Mouse (Mus musculus) lung, embryonic 14.5 days (tissue): ENCODE measurements at regions not wholly inside any gene's neighbourhood (a gene's known extent, or its start where the extent isn't known, plus 50 kb on each side); places are given as distances from the start of the nearest gene placed in this dataset.

Experiments used
- ATAC-seq: fragments of 200-750 bp; cut with Nextera tagmentation; 2 replicates; pipeline ENCODE4 v1.8.0; 2017; ENCODE audit warnings: mild to moderate bottlenecking, moderate TSS enrichment, moderate library complexity; ENCODE audit not compliant: insufficient read depth
- DNase-seq: peaks from one replicate; pipeline ENCODE4 v3.0.0-alpha.2; 2015
- H3K27ac ChIP-seq: fragments of 300-500 bp; sonication (generic); 2 replicates; pipeline ENCODE4 v1.5.1; 2014; ENCODE audit warnings: low read depth, mild to moderate bottlenecking, moderate library complexity
- H3K27me3 ChIP-seq: fragments of 300-500 bp; sonication (generic); 2 replicates; pipeline ENCODE4 v1.6.1; 2014; ENCODE audit warnings: low read length, control low read depth; ENCODE audit not compliant: insufficient read depth
- H3K36me3 ChIP-seq: fragments of 300-500 bp; sonication (generic); 2 replicates; pipeline ENCODE4 v1.6.1; 2014; ENCODE audit warnings: control low read depth; ENCODE audit not compliant: insufficient read depth
- H3K4me1 ChIP-seq: fragments of 300-500 bp; sonication (generic); 2 replicates; pipeline ENCODE4 v1.6.1; 2014; ENCODE audit warnings: antibody characterized with exemption, control low read depth; ENCODE audit not compliant: insufficient read depth
- H3K4me2 ChIP-seq: fragments of 300-500 bp; sonication (generic); 2 replicates; pipeline ENCODE4 v1.6.1; 2014; ENCODE audit warnings: mild to moderate bottlenecking
- H3K4me3 ChIP-seq: fragments of 300-500 bp; sonication (generic); 2 replicates; pipeline ENCODE4 v1.5.1; 2014; ENCODE audit warnings: low read depth, low read length
- H3K9ac ChIP-seq: fragments of 300-500 bp; sonication (generic); 2 replicates; pipeline ENCODE4 v1.6.1; 2014
- H3K9me3 ChIP-seq: fragments of 300-500 bp; sonication (generic); 2 replicates; pipeline ENCODE4 v1.6.1; 2016; ENCODE audit warnings: low read depth, low read length, control low read depth
- CTCF ChIP-seq: IDR thresholded peaks from 2 replicates; pipeline ENCODE4 v1.5.1; 2016; ENCODE audit warnings: antibody characterized with exemption, low read depth
- WGBS: fragments of 180-500 bp; shearing (Covaris S2); extraction: QIAGEN DNeasy Blood & Tissue Kit; methylation state at CpG from one replicate; pipeline ENCODE4 v1.1.7; 2014; 5-methylcytosine and 5-hydroxymethylcytosine counted together

DNA sequence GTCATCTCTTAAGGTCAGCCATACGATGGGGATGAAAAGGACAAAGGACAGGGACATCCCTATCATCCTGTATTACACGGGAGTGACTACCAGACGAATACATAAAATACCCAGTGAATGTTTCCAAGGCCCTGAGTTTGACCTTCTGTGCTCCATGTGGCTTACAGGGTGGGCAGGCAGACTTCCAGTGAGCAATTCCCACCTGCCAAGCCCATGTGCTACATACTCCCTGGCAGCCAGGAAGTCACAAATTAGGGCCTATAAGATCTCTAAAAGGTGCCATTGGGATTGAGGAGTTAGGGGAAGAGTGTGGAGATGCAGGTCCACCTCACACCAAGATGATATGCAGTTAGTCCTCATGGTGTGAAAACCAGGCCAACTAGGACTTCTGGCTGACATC, 233.1 kb upstream of the Kazn start:
- H3K9ac ChIP-seq = no peak overlapping the region
- H3K4me1 ChIP-seq = peaks cover 6% of the 10 kb centered on the region; the same call in 1 of the 2 replicates
- DNase-seq (no peak), ATAC-seq (no peak)
- 89% methylated on average over 3 of the region's 3 CpGs for WGBS
- 0 out of 2 replicates have a peak, but pooled peaks cover 5% of the 10 kb centered on the region for H3K27me3 ChIP-seq
- no peak overlapping the region for H3K4me2 ChIP-seq
- no peak overlapping the region for H3K27ac ChIP-seq
- H3K36me3 ChIP-seq = no peaks in the 10 kb centered on the region
- H3K9me3 ChIP-seq = no peaks in the 10 kb centered on the region
- no peak for TF ChIP-seq CTCF
- no peak overlapping the region for H3K4me3 ChIP-seq

DNA sequence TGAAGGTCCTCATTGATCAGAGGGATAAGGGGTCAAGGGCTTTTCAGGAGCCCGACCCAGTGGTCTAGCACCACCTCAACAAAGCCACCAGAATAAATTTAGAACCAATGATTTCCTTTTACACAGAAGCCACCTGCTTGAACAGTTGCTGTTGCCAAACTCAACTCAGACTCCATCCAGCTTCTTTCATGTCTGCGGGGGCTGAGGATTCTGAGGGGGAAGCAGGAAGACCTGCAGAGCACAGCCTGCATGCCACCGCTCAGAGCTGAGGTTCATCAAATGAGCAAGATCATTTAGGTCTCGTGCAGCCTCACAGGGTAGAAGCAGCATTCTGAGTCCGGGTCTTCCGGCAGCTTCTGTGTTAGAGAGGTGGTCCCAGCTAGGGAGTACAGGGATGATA, 231.6 kb upstream of the Kazn start:
- ATAC-seq (no peak), DNase-seq (no peak)
- Histone ChIP-seq H3K36me3 (no peaks in the 10 kb centered on the region), H3K4me1 (peaks cover 6% of the 10 kb centered on the region; the same call in 1 of the 2 replicates), H3K4me3 (no peak overlapping the region), H3K9me3 (no peaks in the 10 kb centered on the region), H3K27ac (no peak overlapping the region), H3K4me2 (no peak overlapping the region), H3K9ac (no peak overlapping the region), H3K27me3 (0 out of 2 replicates have a peak, but pooled peaks cover 5% of the 10 kb centered on the region)
- WGBS = 93% methylated on average over 6 of the region's 6 CpGs
- TF ChIP-seq CTCF = no peak

GRCm38 (mm10) chr4:142467920-142468319, 228.7 kb upstream of the Kazn start:
- TF ChIP-seq CTCF = no peak
- Histone ChIP-seq H3K27me3 (no peaks in the 10 kb centered on the region), H3K36me3 (no peaks in the 10 kb centered on the region), H3K4me3 (no peak overlapping the region), H3K4me1 (no peaks in the 10 kb centered on the region), H3K4me2 (no peak overlapping the region), H3K9ac (no peak overlapping the region), H3K27ac (no peak overlapping the region), H3K9me3 (no peaks in the 10 kb centered on the region)
- ATAC-seq (no peak), DNase-seq (no peak)
- 55% methylated on average over 6 of the region's 6 CpGs for WGBS

- Histone ChIP-seq H3K36me3 (no peaks in the 10 kb centered on the region), H3K9ac (no peak overlapping the region), H3K9me3 (no peaks in the 10 kb centered on the region), H3K4me1 (no peaks in the 10 kb centered on the region), H3K27me3 (no peaks in the 10 kb centered on the region), H3K27ac (no peak overlapping the region), H3K4me3 (no peak overlapping the region), H3K4me2 (no peak overlapping the region)
- no peak for ATAC-seq
- no peak for DNase-seq
- no peak for TF ChIP-seq CTCF
- WGBS = 84% methylated on average over 4 of the region's 4 CpGs
Measured at GRCm38 (mm10) chr4:142465226-142465625, 226.0 kb upstream of the Kazn start.

DNA sequence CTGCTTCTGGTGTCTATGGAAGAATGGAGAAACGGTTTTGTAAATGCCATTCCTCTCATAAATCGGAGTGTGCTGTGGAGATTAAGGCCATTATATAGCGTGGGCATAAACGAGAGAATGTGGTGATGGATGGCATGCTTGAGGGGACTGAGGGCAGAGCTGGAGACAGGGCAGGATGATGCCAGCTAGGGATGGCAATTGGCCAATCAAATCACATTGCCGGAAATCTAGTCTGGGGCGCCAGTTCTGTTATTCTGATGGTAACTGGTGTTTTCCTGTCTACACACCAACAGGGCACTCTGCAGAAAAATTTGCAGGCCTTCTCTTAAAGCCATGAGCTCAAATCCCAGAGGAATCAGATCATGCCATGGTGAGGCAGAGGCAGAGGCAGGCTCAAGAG, 224.9 kb upstream of the Kazn start:
- no peak for ATAC-seq
- 88% methylated on average over 6 of the region's 6 CpGs for WGBS
- TF ChIP-seq CTCF = no peak

DNA sequence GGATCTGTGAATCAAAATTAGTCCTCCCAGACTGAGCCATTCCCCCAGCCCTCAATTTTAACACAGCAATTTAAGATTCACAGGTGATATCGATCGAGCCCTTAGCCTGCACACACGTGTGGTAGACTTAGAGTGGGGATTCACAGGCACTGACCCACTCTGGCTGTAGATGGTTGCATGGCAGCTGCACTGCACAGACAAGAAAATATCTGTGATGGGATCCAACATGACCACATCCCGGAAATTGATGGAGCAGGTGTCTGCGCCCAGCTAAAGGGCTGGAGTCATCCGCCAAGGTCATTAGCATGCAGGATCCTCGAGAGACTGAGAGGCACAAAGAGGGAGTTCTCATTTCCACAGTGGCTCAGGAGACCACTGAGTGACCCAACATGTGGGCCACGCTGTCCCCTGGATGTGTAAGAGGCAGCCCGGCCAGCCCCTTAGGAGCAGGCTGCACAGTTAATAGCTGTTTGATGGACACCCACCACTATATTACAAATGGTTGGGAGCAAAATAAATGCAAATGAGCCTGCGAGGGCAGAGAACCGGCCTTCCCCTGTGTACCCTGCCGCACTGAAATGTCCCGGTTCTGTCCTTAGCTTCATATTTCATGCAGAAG, 221.4 kb upstream of the Kazn start:
- DNase-seq = no peak

More for the DNA sequence above, 224.9 kb upstream of the Kazn start:
- DNase-seq = no peak
- no peak overlapping the region for H3K27ac ChIP-seq
- H3K9me3 ChIP-seq = no peaks in the 10 kb centered on the region
- H3K4me1 ChIP-seq = no peaks in the 10 kb centered on the region
- H3K27me3 ChIP-seq = no peaks in the 10 kb centered on the region
- H3K9ac ChIP-seq = no peak overlapping the region
- no peaks in the 10 kb centered on the region for H3K36me3 ChIP-seq
- H3K4me2 ChIP-seq = no peak overlapping the region
- no peak overlapping the region for H3K4me3 ChIP-seq

DNA sequence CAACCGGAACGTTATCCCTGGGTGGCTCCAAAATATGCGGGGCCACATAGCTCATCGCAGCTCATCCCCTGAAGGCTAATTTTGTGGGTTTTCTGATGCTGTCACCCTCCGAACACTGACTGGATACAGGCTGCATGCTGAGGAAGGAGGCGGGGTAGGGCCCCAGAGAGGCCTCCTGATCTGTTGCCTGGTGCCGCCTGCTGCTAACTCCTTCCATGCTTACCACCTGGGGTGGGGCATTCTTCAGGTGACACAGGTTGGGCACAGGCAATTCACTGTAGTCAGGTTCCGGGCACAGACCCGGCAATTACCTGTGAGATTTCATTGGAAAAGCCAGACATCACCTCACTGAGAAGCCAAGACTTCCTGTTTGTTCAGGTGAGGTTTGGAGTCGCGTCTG, 213.4 kb upstream of the Kazn start:
- H3K4me1 ChIP-seq = peaks cover 5% of the 10 kb centered on the region
- peak; percentile 26 for DNase-seq
- peak overlapping the region; percentile 54; the same call in 1 of the 2 replicates for H3K27ac ChIP-seq
- no peak overlapping the region for H3K4me2 ChIP-seq
- H3K36me3 ChIP-seq = no peaks in the 10 kb centered on the region
- ATAC-seq = no peak
- no peak for TF ChIP-seq CTCF
- H3K27me3 ChIP-seq = no peaks in the 10 kb centered on the region
- 43% methylated on average over 11 of the region's 11 CpGs for WGBS
- no peak overlapping the region for H3K9ac ChIP-seq
- no peaks in the 10 kb centered on the region for H3K9me3 ChIP-seq
- no peak overlapping the region for H3K4me3 ChIP-seq

More for the DNA sequence above, 221.4 kb upstream of the Kazn start:
- 83% methylated on average over 13 of the region's 13 CpGs for WGBS
- Histone ChIP-seq H3K9ac (no peak overlapping the region), H3K4me2 (no peak overlapping the region), H3K36me3 (no peaks in the 10 kb centered on the region), H3K27ac (no peak overlapping the region), H3K9me3 (no peaks in the 10 kb centered on the region), H3K4me3 (no peak overlapping the region), H3K4me1 (no peaks in the 10 kb centered on the region), H3K27me3 (no peaks in the 10 kb centered on the region)
- no peak for ATAC-seq
- no peak for TF ChIP-seq CTCF
